Mouse (Mus musculus): Measurements from ENCODE around the gene Spns3. TPM values are rescaled to one million over a fixed set of nuclear protein-coding genes. Genes with fewer than 3 reads are reported as not detected.

Spns3 gene
- polyA plus RNA-seq, 1 experiment from 2014 or later, result 12.2 TPM

GRCm38 (mm10) chr11:72485157-72485556 lies 65.1 kb downstream of the Spns3 start:
- Histone ChIP-seq H3K36me3 (ENCODE audit: control insufficient read depth, insufficient read depth) (no peaks in the 10 kb centered on the region), H3K27me3 (replicated peaks; ENCODE audit: control insufficient read depth, insufficient read depth, low read length) (0 out of 2 replicates have a peak, but pooled peaks cover 5% of the 10 kb centered on the region), H3K27ac (ENCODE audit: low read depth, low read length) (no peak overlapping the region), H3K4me1 (replicated peaks; ENCODE audit: control insufficient read depth, insufficient read depth, low read length) (peaks cover 6% of the 10 kb centered on the region; the same call in 1 of the 2 replicates), H3K4me2 (replicated peaks; ENCODE audit: low read depth) (no peak overlapping the region), H3K4me3 (ENCODE audit: low read depth, low read length) (no peak overlapping the region), H3K9ac (ENCODE audit: low read depth, low read length) (no peak overlapping the region), H3K9me3 (ENCODE audit: control insufficient read depth) (no peaks in the 10 kb centered on the region)
- TF ChIP-seq CTCF (IDR thresholded peaks at IDR 0.05; ENCODE audit: low read depth), result no peak
- no peak for ATAC-seq
- 69% methylated on average over 5 of the region's 5 CpGs for WGBS

- no peak for TF ChIP-seq CTCF (IDR thresholded peaks at IDR 0.05; ENCODE audit: low read depth)
- Histone ChIP-seq H3K4me3 (ENCODE audit: low read depth, low read length) (no peak overlapping the region), H3K4me1 (replicated peaks; ENCODE audit: control insufficient read depth, insufficient read depth, low read length) (peaks cover 6% of the 10 kb centered on the region; the same call in 1 of the 2 replicates), H3K36me3 (ENCODE audit: control insufficient read depth, insufficient read depth) (no peaks in the 10 kb centered on the region), H3K4me2 (replicated peaks; ENCODE audit: low read depth) (no peak overlapping the region), H3K27me3 (replicated peaks; ENCODE audit: control insufficient read depth, insufficient read depth, low read length) (0 out of 2 replicates have a peak, but pooled peaks cover 5% of the 10 kb centered on the region), H3K9me3 (ENCODE audit: control insufficient read depth) (no peaks in the 10 kb centered on the region), H3K27ac (ENCODE audit: low read depth, low read length) (no peak overlapping the region), H3K9ac (ENCODE audit: low read depth, low read length) (no peak overlapping the region)
- 42% methylated on average over 6 of the region's 6 CpGs for WGBS
- no peak; the same call in 1 of the 2 replicates for ATAC-seq
Observed at GRCm38 (mm10) chr11:72484549-72484948, 65.8 kb downstream of the Spns3 start.

- no peaks in the 10 kb centered on the region for H3K27me3 ChIP-seq (replicated peaks; ENCODE audit: control insufficient read depth, insufficient read depth, low read length)
Observed at GRCm38 (mm10) chr11:72481952-72482351, 68.4 kb downstream of the Spns3 start.

GRCm38 (mm10) chr11:72481313-72481712 lies 69.0 kb downstream of the Spns3 start:
- Histone ChIP-seq H3K9ac (ENCODE audit: low read depth, low read length) (no peak overlapping the region), H3K4me3 (ENCODE audit: low read depth, low read length) (no peak overlapping the region), H3K27ac (ENCODE audit: low read depth, low read length) (no peak overlapping the region), H3K27me3 (replicated peaks; ENCODE audit: control insufficient read depth, insufficient read depth, low read length) (no peaks in the 10 kb centered on the region), H3K4me2 (replicated peaks; ENCODE audit: low read depth) (no peak overlapping the region), H3K4me1 (replicated peaks; ENCODE audit: control insufficient read depth, insufficient read depth, low read length) (no peaks in the 10 kb centered on the region; the same call in 1 of the 2 replicates), H3K36me3 (ENCODE audit: control insufficient read depth, insufficient read depth) (no peaks in the 10 kb centered on the region), H3K9me3 (ENCODE audit: control insufficient read depth) (no peaks in the 10 kb centered on the region)
- no peak for ATAC-seq
- no peak for TF ChIP-seq CTCF (IDR thresholded peaks at IDR 0.05; ENCODE audit: low read depth)
- 70% methylated on average over 5 of the region's 5 CpGs for WGBS

More at GRCm38 (mm10) chr11:72481952-72482351, 68.4 kb downstream of the Spns3 start:
- no peak for TF ChIP-seq CTCF (IDR thresholded peaks at IDR 0.05; ENCODE audit: low read depth)
- Histone ChIP-seq H3K27ac (ENCODE audit: low read depth, low read length) (no peak overlapping the region), H3K9me3 (ENCODE audit: control insufficient read depth) (no peaks in the 10 kb centered on the region), H3K9ac (ENCODE audit: low read depth, low read length) (no peak overlapping the region), H3K4me1 (replicated peaks; ENCODE audit: control insufficient read depth, insufficient read depth, low read length) (no peaks in the 10 kb centered on the region; the same call in 1 of the 2 replicates), H3K36me3 (ENCODE audit: control insufficient read depth, insufficient read depth) (no peaks in the 10 kb centered on the region), H3K4me3 (ENCODE audit: low read depth, low read length) (no peak overlapping the region), H3K4me2 (replicated peaks; ENCODE audit: low read depth) (0 out of 2 replicates have a peak overlapping the region, but pooled peaks have one; percentile 17)
- ATAC-seq, result peak; percentile 10; the same call in 1 of the 2 replicates
- WGBS, result 55% methylated on average over 4 of the region's 4 CpGs

GRCm38 (mm10) chr11:72479499-72479898 lies 70.8 kb downstream of the Spns3 start:
- H3K9me3 ChIP-seq (ENCODE audit: control insufficient read depth), result no peaks in the 10 kb centered on the region
- no peak overlapping the region for H3K27ac ChIP-seq (ENCODE audit: low read depth, low read length)
- H3K4me2 ChIP-seq (replicated peaks; ENCODE audit: low read depth), result no peak overlapping the region
- no peaks in the 10 kb centered on the region for H3K36me3 ChIP-seq (ENCODE audit: control insufficient read depth, insufficient read depth)
- H3K4me3 ChIP-seq (ENCODE audit: low read depth, low read length), result no peak overlapping the region
- TF ChIP-seq CTCF (IDR thresholded peaks at IDR 0.05; ENCODE audit: low read depth), result no peak
- H3K9ac ChIP-seq (ENCODE audit: low read depth, low read length), result no peak overlapping the region
- H3K4me1 ChIP-seq (replicated peaks; ENCODE audit: control insufficient read depth, insufficient read depth, low read length), result no peaks in the 10 kb centered on the region; the same call in none of the 2 replicates
- 75% methylated on average over 2 of the region's 2 CpGs for WGBS
- no peak for ATAC-seq
- no peaks in the 10 kb centered on the region for H3K27me3 ChIP-seq (replicated peaks; ENCODE audit: control insufficient read depth, insufficient read depth, low read length)

GRCm38 (mm10) chr11:72478228-72478627 lies 72.1 kb downstream of the Spns3 start:
- no peak overlapping the region for H3K9ac ChIP-seq (ENCODE audit: low read depth, low read length)
- H3K36me3 ChIP-seq (ENCODE audit: control insufficient read depth, insufficient read depth), result no peaks in the 10 kb centered on the region
- H3K4me2 ChIP-seq (replicated peaks; ENCODE audit: low read depth), result no peak overlapping the region
- no peaks in the 10 kb centered on the region for H3K9me3 ChIP-seq (ENCODE audit: control insufficient read depth)
- TF ChIP-seq CTCF (IDR thresholded peaks at IDR 0.05; ENCODE audit: low read depth), result no peak
- H3K27ac ChIP-seq (ENCODE audit: low read depth, low read length), result no peak overlapping the region
- no peak for ATAC-seq
- WGBS, result 79% methylated on average over 6 of the region's 6 CpGs
- no peak overlapping the region for H3K4me3 ChIP-seq (ENCODE audit: low read depth, low read length)
- H3K27me3 ChIP-seq (replicated peaks; ENCODE audit: control insufficient read depth, insufficient read depth, low read length), result no peaks in the 10 kb centered on the region
- peaks cover 3% of the 10 kb centered on the region for H3K4me1 ChIP-seq (replicated peaks; ENCODE audit: control insufficient read depth, insufficient read depth, low read length)
